Mouse (Mus musculus) layer of hippocampus, postnatal 10 days (tissue): ENCODE data around the gene Sppl2c. TPM values are rescaled to one million over a fixed set of nuclear protein-coding genes. Genes with fewer than 3 reads are reported as not detected.

Experiments
- DNase-seq, 2 experiments: peaks; one replicate each; pipeline ENCODE4 v3.0.0; 2021; ENCODE audit warnings: low spot score in 2 of 2
- long read RNA-seq: library from polyadenylated mRNA; stranded (forward); transcript quantifications from one replicate; pipeline ENCODE4 v2.0.0, GENCODE M21; 2023
- total RNA-seq, 2 experiments: library from RNA; stranded (reverse); gene quantifications; 2 replicates each; pipeline ENCODE4 v1.2.3; 2021

The Sppl2c gene
- total RNA-seq = not detected
- long read RNA-seq = 0 reads

DNA sequence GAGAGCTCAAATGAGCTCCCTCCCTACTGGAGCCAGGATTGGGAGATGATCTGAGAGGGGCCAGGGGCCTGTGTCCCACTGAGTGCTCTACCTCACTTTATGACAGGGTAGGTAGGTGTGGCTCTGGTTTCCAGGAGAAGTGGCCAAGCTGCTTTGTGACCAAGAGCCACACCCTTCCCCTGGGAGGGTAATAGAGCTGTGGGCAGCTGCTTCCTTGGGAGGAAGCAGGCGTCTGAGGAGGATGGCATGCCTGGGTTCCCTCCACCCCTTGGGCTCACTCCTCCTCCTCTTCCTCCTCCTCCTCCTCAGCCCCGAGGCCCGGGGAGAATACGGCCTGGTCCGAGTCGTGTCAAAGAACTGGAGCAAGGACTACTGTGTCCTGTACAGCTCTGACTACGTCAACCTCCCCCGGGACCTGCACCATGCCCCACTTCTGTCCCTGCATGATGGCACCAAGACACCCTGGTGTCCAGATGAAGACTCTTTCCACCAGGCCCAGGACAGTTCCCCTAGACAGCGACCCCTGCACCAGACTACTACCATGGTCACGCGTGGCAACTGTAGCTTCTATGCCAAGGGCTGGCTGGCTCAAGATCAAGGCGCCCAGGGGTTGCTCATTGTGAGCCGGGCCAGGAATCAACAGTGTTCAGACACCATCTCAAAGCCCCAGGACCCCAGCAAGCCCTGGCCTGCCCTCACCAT, at the start of gene Sppl2c:
TSS of gene Sppl2c (plus strand) at position 193 of the 702 bp plus-strand sequence.
- DNase-seq = no peak

DNA sequence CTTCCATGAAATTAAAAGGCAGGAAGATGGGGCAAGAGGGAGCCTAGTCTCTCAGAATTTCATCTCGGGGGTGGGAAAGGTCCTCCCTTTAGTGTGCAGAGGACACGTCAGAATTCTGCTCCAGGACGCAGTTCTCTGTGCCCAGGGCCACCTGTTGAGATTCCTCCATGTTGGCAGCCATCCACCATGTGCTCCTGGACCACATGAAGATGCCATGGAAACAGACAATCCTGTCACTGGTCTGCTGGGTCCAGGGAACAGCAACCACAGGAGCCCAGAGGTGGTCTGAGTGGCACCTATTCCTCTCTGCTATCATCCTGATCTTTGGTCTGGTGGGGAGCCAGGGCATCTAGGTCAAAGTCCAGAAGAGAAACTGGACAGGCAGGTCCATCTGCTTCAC, 47.2 kb upstream of the Sppl2c start:
- DNase-seq = no peak

DNA sequence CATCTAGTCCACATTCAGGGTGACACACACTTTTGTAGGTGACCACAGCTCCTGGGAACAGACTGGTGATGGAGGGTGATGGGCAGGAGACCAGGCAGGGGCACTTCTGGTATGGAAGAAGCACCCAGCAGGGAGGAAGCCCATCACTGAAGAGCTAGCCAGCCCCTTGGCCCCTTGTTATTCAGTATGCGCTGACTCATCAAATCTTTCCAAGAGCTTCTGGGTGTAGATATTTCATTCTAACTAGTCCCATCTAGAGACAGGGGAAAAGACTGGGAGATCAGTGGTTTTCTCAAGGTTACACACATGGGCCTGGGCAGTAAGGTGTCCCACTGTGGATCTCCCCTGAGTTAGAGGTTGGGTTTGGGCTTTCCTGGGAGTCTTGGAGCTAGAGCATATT, 41.2 kb upstream of the Sppl2c start:
- no peak for DNase-seq

DNA sequence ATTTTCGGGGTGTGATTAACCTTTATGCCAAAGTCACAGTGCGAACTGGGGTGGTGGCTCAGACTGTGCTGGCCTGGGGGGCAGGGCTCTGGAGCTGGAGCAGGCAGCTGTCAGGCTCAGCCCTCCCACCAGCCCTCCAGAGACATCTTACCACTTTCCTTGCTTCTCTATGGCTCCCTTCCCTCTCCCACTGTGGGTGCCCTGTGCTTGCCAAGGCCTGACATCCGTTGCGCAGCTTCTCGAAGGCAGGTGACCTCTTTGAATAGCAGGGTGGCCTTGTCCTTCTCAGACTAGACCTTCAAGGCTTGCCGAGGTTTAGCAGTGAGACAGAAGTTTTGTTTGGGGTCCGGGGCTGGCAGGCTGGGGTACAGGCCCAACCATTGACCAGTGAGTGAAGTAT, 37.3 kb upstream of the Sppl2c start:
- no peak for DNase-seq

DNA sequence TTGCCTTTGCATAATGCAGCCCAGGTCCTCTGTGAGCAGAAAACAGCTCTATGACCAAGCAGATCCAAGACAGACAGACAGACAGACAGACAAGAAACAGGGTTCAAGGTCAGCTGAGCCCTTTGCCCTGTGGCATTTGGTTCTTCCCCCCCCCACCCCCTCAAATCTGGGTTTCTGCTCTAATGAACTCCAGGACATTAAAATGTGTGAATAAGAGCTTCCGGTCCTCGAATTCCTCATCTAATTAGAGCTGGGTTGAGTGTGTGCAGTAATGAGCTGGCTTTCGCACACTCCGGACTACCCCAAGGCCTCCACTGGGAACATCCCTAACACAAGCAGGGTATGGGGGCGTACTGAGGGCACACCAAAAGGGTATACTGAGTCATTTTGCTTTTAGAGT, 35.2 kb upstream of the Sppl2c start:
- no peak for DNase-seq

DNA sequence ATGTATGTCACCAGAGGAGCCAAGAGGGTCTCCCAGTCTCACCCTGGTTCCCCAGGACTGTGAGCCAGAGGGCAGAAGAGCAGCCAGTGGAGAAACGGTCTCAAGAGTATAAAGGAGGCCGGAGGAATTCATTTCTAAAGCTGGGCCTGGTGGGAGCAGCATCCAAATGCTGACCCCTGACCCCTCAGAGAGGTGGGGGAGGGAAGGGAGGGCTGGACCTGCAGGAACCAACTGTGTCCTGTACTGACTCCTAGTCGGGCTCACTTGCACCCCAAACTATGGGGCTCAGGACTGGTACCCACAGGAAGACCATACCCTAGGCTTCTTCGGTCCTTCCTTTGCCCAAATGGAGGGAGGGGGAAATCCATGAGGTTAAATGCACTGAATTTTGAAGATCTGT, 31.8 kb upstream of the Sppl2c start:
- DNase-seq = no peak

DNA sequence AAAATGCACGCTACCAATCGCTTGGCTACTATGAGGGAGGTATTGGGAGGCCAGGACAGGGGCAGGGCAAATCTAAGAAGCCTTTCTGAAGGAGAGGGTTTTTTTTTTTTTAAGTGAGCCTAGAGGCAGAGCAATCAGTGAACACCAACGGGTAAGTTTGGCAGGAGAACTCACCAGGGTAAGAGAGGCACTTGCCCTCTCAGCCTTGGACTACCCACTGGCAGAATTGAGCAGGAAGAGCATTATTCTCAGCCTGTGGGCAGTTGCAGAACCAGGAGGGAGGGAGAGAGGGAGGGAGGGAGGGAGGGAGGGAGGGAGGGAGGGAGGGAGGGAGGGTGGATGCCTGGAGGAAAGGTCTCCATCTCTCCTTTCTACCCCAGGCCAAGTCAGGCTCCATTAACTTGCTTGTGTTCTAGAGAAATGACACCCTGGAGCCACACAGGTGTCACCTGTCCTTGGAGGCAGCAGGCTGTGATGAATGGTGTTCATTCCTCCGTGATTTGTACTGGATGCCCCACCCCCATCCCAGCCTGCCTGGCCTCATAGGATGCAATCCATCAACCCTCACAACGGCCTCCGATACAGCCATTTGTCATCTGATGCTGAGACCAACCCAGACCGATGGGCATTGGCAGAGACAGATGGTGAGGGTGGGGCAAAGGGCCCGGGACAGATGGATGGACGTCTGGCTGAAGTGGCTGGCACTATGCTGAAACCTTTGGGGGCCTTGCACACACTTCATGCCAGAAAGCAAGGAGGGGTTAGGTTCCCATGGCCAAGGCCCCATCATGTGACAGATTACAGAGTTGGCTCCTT, 31.1 kb upstream of the Sppl2c start:
- no peak for DNase-seq

DNA sequence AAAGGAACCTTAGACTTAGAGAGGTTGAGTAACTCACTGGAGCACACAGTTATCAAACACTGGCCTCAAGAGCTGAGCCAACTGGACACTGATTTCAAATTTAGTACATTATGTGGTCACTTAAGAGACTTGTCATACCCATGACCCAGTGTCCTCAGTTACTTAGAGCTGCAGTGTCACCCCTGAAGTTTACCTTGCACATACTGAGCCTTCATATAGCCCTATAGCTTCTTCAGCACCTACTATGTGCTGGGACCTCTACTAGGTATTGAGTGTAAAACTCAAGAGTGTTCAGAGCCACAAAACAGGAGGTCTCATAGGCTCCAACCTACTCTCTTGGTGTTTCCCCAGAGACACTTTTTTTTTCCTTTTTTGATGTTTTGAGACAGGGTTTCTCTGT, 30.2 kb upstream of the Sppl2c start:
- no peak for DNase-seq

DNA sequence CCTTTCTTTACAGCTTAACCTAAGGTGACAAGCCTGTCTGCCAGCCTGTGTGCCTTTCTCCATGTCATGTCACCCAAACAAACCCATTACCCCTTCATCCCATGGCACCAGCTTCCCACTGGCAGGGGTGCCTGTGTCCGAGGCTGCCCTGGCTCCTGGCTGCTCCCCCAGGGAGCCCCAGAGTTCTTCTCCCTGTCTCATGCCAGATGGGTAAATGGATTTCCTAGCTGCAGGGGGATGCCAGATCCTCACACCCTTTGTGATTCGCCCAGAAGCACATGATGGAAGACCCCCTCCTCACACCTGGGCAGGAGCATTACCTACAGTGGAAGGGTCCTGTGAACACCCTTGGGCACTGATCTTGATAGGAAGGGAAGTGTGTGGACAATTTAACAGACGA, 29.7 kb upstream of the Sppl2c start:
- no peak for DNase-seq

DNA sequence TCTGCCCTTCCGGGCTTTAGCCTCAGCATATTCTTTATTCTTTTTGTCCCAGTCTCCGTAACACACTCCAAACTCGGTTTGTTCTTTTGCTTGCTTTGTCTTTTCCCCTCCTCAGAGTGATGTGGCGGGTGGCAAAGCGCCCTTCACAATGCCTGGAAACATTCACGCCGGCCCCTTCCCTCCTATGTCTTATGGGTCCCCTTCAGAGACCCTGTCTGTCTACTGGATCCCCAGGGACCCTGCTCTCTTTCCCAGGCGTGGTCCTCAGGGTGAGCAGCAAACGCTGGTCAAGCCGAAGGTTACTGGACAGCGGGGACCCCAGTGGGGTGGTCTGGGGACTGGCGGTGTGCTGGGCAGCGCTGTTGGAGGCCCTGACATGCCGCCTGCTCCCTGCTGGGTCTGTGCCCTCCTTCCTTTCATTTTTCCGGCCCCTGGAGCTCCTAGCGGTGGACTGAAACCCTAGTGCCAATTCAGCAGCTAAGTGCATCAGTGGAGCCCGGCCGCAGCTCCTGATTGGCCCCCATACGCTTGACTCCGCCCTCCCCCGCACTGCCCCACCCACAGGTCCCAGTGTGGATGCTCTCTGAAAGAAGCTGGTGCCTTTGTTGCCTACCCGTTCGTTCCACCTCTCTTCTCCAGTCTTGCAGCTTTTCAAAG, 28.4 kb upstream of the Sppl2c start:
- peak; percentile 76 to 84 for DNase-seq

DNA sequence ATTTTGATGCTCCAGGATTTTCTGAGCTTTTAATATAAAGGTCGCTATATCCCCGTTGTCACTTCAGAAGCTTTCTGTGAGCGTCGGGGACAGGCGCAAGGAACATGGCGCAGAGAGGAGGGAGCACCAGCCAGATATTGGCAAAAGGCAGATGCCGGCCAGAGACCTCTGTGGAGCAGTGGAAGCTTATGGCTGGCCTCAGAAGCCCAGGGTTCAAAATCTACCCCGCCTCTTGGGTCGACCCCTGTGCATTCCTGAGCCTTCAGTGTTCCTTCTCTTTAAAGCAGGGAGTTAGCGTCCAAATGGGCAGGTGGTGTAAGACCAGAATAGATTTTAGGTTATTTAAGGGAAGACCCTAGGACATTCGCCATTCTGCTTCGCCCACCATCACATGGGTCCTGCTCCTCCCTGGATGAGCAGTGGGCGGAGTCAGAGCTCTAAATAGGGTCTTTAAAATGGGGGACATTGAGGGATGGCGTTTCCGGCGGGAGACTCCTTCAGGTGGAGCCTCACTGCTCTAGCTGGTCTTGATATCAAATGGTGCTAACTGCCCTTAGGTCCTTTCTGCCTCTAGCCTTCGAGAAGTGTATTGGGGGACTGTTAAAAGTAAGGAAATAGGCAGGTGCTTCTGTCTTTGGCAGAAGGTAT, 27.7 kb upstream of the Sppl2c start:
- DNase-seq = no peak

DNA sequence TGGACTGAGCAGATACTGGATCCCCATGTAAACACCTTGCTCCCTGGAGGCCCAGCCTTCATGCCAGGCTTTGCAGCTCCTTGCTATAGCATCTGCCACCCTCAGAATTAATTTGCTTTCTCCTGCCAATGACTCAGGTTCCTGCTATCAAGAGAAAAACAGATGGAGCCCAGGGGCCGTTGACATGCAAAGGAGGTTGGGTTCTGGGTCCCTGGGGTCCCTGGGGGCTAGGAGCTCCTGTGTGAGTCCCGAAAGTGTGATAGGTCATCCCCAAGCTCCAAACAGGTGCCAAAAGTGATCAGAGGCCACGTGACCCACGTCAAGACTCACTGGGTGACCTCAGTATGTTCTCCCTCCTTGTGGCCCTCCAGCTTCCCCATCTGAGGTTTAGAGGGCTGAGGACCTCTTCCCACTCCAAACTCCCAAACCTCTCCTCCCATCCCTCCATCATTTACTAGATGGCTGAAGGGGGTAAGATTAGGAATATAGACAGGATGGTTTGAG, 26.3 kb upstream of the Sppl2c start:
- no peak for DNase-seq

DNA sequence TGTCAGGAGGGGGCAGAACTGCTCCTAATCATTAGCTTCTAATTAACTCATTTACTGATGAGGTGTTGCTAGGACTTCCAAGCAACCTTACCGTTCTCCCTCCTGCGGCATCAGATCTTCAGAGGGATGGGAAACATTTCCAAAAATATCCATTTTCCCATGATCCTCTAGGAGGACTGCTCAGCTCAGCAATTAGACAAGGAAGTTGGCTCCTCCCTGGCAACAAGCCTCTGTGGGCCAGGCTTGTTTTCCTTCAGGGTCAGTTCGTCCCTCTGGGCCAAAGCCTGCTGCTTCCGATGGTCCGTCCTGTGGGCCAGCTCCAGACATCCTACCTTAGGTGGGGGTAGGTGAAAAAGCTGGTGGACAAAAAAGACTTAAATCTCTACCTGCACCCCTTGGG, 25.0 kb upstream of the Sppl2c start:
- DNase-seq = no peak

DNA sequence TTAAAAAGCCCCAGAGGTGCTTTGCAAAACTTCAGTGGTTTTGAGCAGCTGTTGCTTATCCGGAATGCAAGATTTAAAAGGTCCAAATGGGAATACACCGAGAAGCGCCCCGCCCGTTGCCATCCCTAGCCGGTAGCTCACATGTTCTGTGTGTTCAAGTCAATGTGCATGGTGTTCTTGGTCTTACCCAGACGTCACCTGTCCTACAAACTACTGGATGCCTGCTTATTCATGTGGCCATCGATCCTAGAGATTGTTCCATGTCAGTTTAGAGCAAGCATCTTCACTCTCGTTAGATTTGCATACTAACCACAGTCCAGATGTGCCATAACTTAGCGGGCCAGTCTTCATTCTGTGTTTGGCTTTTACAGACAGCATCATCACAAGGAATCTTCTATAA, 21.9 kb upstream of the Sppl2c start:
- DNase-seq = no peak

DNA sequence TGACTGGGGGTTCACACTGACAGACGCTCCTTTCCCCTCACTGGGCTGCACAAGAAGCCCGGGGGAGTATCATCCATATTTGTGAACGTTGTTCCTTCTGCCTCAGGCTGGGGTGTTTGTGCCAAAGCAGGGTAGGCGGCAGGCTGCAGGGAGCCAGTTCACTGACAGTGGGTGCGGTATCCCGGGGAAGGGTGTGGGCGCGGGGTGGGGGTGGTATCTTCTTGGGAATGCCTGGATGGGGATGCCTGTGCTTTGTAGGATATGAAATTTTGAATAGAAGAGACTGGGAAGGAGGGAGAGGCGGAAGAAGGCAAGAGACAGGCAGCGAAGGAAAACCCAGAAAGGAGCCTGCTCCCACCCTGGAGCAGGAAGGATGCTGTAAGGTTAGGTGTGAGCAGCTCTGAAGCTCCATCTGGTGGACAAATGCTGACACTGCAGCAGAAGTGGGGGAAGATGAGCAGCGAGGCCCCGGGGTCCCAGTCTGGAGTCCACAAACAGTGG, 14.8 kb upstream of the Sppl2c start:
- peak; percentile 84 to 88 for DNase-seq

DNA sequence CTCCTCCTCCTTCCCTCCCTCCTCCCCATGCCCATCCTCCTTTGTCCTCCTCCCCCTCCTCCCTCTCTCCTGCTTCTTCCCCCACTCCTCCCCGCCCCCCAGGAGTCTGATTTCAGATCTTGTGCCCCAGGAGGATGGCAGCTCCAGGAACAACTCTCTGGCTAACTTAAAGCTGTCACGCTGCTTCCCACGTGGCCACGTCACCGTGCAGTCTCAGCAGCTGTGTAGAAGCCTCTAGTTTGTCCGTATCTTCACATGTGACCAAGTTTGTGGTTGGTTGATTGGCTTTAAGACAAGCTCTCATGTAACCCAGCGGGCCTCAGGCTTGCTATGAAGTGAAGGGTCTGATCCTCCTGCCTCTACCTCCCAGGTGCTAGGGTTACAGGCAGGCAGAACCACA, 7.2 kb upstream of the Sppl2c start:
- no peak for DNase-seq

DNA sequence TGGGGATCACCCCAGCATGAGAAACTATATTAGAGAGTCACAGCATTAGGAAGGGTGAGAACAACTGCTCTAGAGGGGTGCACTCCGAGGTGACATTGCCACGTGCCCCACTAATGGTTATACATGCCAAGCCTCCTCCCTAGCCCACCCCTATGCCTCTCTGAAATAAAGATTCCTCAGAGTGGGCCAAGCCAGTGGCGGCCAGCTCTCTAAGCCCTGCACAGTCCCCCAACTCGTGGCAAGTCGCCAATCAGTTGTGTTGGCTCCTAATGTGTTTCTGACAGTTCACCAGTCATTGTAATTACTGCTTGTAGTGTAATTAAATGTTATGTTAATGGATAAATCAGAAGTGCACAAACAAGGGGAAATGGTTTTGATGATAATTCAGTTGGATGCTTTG, 6.3 kb upstream of the Sppl2c start:
- no peak for DNase-seq

DNA sequence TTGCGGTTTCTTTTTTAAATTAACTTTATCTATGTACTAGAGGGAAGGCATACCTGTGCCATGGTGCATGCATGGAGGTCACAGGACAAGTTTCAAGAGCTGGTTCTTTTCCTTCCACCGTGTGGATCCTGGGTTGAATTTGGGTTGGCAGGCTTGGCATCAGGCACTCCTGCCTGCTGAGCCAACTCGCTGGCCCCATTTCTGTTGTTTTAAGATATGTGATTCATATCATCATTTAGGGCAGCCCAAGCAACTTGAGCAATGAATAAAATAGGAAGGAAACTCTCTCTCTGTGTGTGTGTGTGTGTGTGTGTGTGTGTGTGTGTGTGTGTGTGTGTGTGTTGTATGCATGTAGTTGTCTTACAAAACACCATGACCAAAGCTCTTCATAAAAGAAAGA, 4.0 kb upstream of the Sppl2c start:
- no peak for DNase-seq

DNA sequence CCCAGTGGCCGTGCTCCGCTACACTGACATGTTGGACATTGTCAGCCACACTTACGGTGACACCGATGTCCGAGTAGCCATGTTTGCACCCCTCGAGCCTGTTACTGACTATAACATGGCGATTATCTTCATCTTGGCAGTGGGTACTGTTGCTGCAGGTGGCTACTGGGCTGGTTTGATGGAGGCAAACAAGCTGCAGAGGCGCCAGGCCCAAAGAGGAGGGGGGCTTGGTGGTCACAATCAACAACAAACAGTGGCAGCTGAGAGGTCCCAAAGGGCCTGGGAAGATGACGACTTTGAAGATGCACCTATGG, 667 bp downstream of the Sppl2c start:
- DNase-seq = no peak

DNA sequence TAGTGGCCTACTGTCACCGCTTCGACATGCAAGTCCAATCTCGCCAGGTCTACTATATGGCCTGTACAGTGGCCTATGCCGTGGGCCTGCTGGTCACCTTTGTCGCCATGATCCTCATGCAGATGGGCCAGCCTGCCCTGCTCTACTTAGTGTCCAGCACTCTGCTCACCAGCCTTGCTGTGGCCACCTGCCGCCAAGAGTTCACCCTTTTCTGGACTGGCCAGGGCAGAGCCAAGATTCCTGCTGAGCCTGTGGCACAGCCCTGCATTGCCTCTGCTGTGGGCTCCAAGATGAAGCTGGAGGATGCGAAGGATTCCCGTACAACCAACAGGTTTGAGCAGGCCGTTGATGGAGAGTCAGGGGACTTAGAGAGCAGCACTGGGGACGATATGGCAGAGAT, 1.6 kb downstream of the Sppl2c start:
- no peak for DNase-seq

DNA sequence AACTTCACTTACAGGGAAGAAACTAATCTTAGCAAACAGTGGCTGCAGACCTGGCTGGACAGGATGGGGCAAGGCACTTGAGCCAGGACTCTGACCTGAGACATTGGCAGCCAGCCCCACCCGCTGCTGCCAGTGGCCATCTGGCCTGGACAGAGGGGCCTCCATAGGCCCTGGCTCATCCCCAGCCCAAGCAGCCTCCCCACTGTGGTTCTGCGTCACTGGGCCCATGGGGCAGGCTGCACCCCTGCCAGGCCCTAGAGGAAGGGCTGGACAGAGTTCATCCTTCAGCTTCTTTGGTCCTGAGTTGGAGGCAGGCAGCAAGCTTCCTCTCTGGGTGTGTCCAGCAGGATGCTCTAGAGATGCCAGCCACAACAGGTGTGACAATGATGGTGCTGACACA, 3.9 kb downstream of the Sppl2c start:
- DNase-seq = no peak

DNA sequence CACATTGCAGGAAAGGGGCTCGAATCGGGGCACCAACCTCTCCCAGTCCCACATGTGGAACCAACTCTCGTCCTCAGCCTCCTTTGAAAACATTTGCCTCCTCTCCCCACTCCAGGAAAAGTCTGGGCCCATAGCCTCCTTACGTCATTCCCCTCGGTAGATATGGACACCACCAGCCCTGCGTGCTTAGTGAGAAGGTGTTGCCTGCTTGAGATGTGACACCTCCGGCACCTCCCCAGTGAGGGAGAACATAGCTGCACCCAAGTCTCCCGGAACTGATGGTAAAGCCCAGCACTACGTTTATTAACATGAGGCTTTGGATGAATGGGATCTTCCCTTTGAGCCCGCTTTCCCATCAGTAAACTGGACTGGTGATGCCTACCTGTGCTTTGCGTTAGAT, 9.3 kb downstream of the Sppl2c start:
- no peak for DNase-seq
